In the genomic region with DNA sequence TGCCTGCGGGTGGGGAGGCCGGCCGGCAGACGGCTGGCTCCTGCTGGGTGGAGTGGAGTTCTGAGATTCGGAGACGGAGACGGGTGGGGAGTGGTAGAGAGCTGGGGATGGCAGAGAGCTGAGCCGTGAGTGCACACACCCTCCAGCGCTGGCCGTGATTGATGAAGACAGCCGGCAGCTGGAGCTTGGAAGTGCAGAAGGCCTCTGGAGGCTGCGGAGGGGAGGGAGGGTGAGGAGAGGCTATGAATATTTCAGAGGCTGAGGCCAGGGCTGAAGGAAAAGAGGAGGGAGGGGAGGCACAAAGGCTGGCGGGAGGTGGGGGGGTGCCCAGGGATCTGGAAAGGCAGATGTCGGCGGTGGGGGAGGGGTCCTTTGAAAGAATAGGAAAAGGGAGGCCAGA, we compare ENCODE assay signal across 8 mouse cellular contexts. TPM values are rescaled to one million over a fixed set of nuclear protein-coding genes. Genes with fewer than 3 reads are reported as not detected.
DNase-seq lines count a peak whose midpoint lies in the region; ATAC-seq lines count a peak whose summit lies in the region.

No protein-coding gene starts in this region.

- no peak for DNase-seq in kidney, postnatal 14 days
- peak; percentile 83 for DNase-seq in brain, adult 2 months (ENCODE audit: low read depth, low spot score)
- no peak for DNase-seq in thymus, adult 18-20 months

- no peak overlapping the region for H3K9ac ChIP-seq in kidney, embryonic 14.5 days (ENCODE audit: low read depth, low read length)
- H3K9ac ChIP-seq in hindbrain, embryonic 13.5 days = peak overlapping the region; percentile 65
- peak overlapping the region; percentile 38; the same call in 1 of the 2 replicates for H3K9ac ChIP-seq in neural tube, embryonic 12.5 days

- no peak overlapping the region for H3K27ac ChIP-seq in kidney, embryonic 14.5 days (ENCODE audit: low read depth, low read length)
- peak overlapping the region; percentile 97 for H3K27ac ChIP-seq in hindbrain, embryonic 13.5 days
- peak overlapping the region; percentile 85 for H3K27ac ChIP-seq in neural tube, embryonic 12.5 days

- peaks cover 15% of the 10 kb centered on the region; the same call in 1 of the 2 replicates for H3K4me1 ChIP-seq in kidney, embryonic 14.5 days (ENCODE audit: control insufficient read depth, insufficient read depth, low read length)
- peaks cover 48% of the 10 kb centered on the region for H3K4me1 ChIP-seq in hindbrain, embryonic 13.5 days (replicated peaks)
- H3K4me1 ChIP-seq in neural tube, embryonic 12.5 days = peaks cover 44% of the 10 kb centered on the region

- WGBS in kidney, embryonic 14.5 days = 1% methylated on average over 15 of the region's 15 CpGs
- 0% methylated on average over 15 of the region's 15 CpGs for WGBS in hindbrain, embryonic 13.5 days
- under 1% methylated on average over 15 of the region's 15 CpGs for WGBS in neural tube, embryonic 12.5 days

- H3K4me3 ChIP-seq in kidney, embryonic 14.5 days (ENCODE audit: low read length) = no peak overlapping the region
- H3K4me3 ChIP-seq in hindbrain, embryonic 13.5 days = 0 out of 2 replicates have a peak overlapping the region, but pooled peaks have one; percentile 2
- no peak overlapping the region for H3K4me3 ChIP-seq in neural tube, embryonic 12.5 days

- H3K4me2 ChIP-seq in kidney, embryonic 14.5 days (replicated peaks; ENCODE audit: low read depth, low read length) = no peak overlapping the region
- peak overlapping the region; percentile 42 for H3K4me2 ChIP-seq in hindbrain, embryonic 13.5 days
- peak overlapping the region; percentile 57 for H3K4me2 ChIP-seq in neural tube, embryonic 12.5 days (replicated peaks)

- ATAC-seq in kidney, embryonic 14.5 days (ENCODE audit: low FRiP score, low TSS enrichment) = peak; percentile 85
- peak; percentile 91 for ATAC-seq in hindbrain, embryonic 13.5 days (ENCODE audit: low FRiP score)
- ATAC-seq in neural tube, embryonic 12.5 days (ENCODE audit: low FRiP score, low read depth) = peak; percentile 95
- no peak for ATAC-seq in megakaryocyte-erythroid progenitor cell, adult 5-6 weeks (replicated peaks; ENCODE audit: low FRiP score, low TSS enrichment, poor library complexity, severe bottlenecking)
- ATAC-seq in inflammation-experienced regulatory T-cells, adult 6 months = no peak

- H3K36me3 ChIP-seq in kidney, embryonic 14.5 days (ENCODE audit: control insufficient read depth, insufficient read depth, low read length) = no peaks in the 10 kb centered on the region
- peaks cover 24% of the 10 kb centered on the region for H3K36me3 ChIP-seq in hindbrain, embryonic 13.5 days
- H3K36me3 ChIP-seq in neural tube, embryonic 12.5 days = peaks cover 11% of the 10 kb centered on the region

- H3K9me3 ChIP-seq in kidney, embryonic 14.5 days (ENCODE audit: control insufficient read depth, low read length) = no peaks in the 10 kb centered on the region
- H3K9me3 ChIP-seq in hindbrain, embryonic 13.5 days = no peaks in the 10 kb centered on the region
- H3K9me3 ChIP-seq in neural tube, embryonic 12.5 days = 0 out of 2 replicates have a peak, but pooled peaks cover 6% of the 10 kb centered on the region

- peaks cover 40% of the 10 kb centered on the region for H3K27me3 ChIP-seq in kidney, embryonic 14.5 days (ENCODE audit: control insufficient read depth, insufficient read depth, low read length)
- peaks cover 15% of the 10 kb centered on the region for H3K27me3 ChIP-seq in hindbrain, embryonic 13.5 days
- H3K27me3 ChIP-seq in neural tube, embryonic 12.5 days (replicated peaks) = peaks cover 14% of the 10 kb centered on the region

RNA-seq across cellular contexts. Expression of a gene that starts 36.7 kb away (rescaled TPM):
- polyA plus RNA-seq in kidney, embryonic 14.5 days (2014; fragmentation: Nextera tagmentation; extraction: Ambion mirVana) = 32.4 and 36.9 TPM in 2 replicates
- polyA plus RNA-seq in hindbrain, embryonic 13.5 days (2015; fragmentation: Nextera tagmentation; extraction: Ambion mirVana) = 8.9 and 10.3 TPM in 2 replicates
- 22.3 and 26.5 TPM in 2 replicates for polyA plus RNA-seq in neural tube, embryonic 12.5 days (2016; fragmentation: Nextera tagmentation; extraction: Ambion mirVana)
- not detected in 2 replicates for total RNA-seq in megakaryocyte-erythroid progenitor cell, adult 5-6 weeks (2014; fragmentation: Nextera tagmentation)
- total RNA-seq in megakaryocyte-erythroid progenitor cell, adult 5-6 weeks (2017) = not detected in 2 replicates
- polyA plus RNA-seq in inflammation-experienced regulatory T-cells, adult 6 months (2017; shearing (Covaris generic)) = under 1 TPM in 1 of 3 experiments, not detected in 2; 0.82 TPM

RNA-seq across cellular contexts. Expression of a gene that starts 44.3 kb away (rescaled TPM):
- 0.09 and 0.11 TPM in 2 replicates for polyA plus RNA-seq in kidney, embryonic 14.5 days (2014; fragmentation: Nextera tagmentation; extraction: Ambion mirVana)
- 88.0 and 90.6 TPM in 2 replicates for polyA plus RNA-seq in hindbrain, embryonic 13.5 days (2015; fragmentation: Nextera tagmentation; extraction: Ambion mirVana)
- 71.4 and 77.2 TPM in 2 replicates for polyA plus RNA-seq in neural tube, embryonic 12.5 days (2016; fragmentation: Nextera tagmentation; extraction: Ambion mirVana)
- not detected in 2 replicates for total RNA-seq in megakaryocyte-erythroid progenitor cell, adult 5-6 weeks (2014; fragmentation: Nextera tagmentation)
- not detected in 2 replicates for total RNA-seq in megakaryocyte-erythroid progenitor cell, adult 5-6 weeks (2017)
- not detected for polyA plus RNA-seq in inflammation-experienced regulatory T-cells, adult 6 months (2017; shearing (Covaris generic))

Comparison
In these comparisons a context has a peak if more than half of its experiments do, and no peak if none do; other contexts are left out.
1. ATAC-seq: peak in kidney, embryonic 14.5 days (single experiment), hindbrain, embryonic 13.5 days (single experiment) and neural tube, embryonic 12.5 days (single experiment); none in megakaryocyte-erythroid progenitor cell, adult 5-6 weeks (single experiment) and inflammation-experienced regulatory T-cells, adult 6 months (single experiment).
2. RNA of a gene that starts 44.3 kb away (polyA plus RNA-seq): 88.0 to 90.6 TPM in hindbrain, embryonic 13.5 days and 71.4 to 77.2 TPM in neural tube, embryonic 12.5 days; 0.09 to 0.11 TPM in kidney, embryonic 14.5 days and not detected in inflammation-experienced regulatory T-cells, adult 6 months; every median in the first group is over 10 times any median in the second.